Mouse (Mus musculus): ENCODE data around the gene Gm17657. TPM values are rescaled to one million over a fixed set of nuclear protein-coding genes. Genes with fewer than 3 reads are reported as not detected.
"Not testable (repeated sequence)": the region's sequence is repeated elsewhere in the genome, so short reads cannot be mapped to it uniquely, and the experiment has no call there.

Gm17657 gene
- total and polyA plus RNA-seq, 2 experiments from 2014 or later, result not detected

GRCm38 (mm10) chr17:29498028-29498427 lies 51.4 kb downstream of the Gm17657 start:
- DNase-seq (ENCODE audit: low spot score), result no peak
- Histone ChIP-seq H3K36me3 (ENCODE audit: insufficient read depth, low read length) (peaks cover 7% of the 10 kb centered on the region), H3K27me3 (ENCODE audit: insufficient read depth, low read length) (no peaks in the 10 kb centered on the region), H3K4me1 (ENCODE audit: insufficient read depth, low read length) (peaks cover 3% of the 10 kb centered on the region; the same call in 1 of the 2 replicates), H3K4me3 (ENCODE audit: low read depth, low read length) (no peak overlapping the region), H3K9ac (replicated peaks; ENCODE audit: low read length, poor library complexity, severe bottlenecking) (no peak overlapping the region), H3K4me2 (ENCODE audit: low read depth, low read length, poor library complexity, severe bottlenecking) (no peak overlapping the region), H3K9me3 (ENCODE audit: low read length) (no peaks in the 10 kb centered on the region), H3K27ac (ENCODE audit: low read depth, low read length) (no peak overlapping the region)
- WGBS, result 51% methylated on average over 4 of the region's 4 CpGs
- no peak for ATAC-seq (ENCODE audit: low FRiP score)
- TF ChIP-seq CTCF (IDR thresholded peaks at IDR 0.05), result no peak

GRCm38 (mm10) chr17:29497481-29497880 lies 52.0 kb downstream of the Gm17657 start:
- H3K27me3 ChIP-seq (ENCODE audit: insufficient read depth, low read length); H3K4me3 ChIP-seq (ENCODE audit: low read depth, low read length); H3K4me2 ChIP-seq (ENCODE audit: low read depth, low read length, poor library complexity, severe bottlenecking); DNase-seq (ENCODE audit: low spot score); H3K9me3 ChIP-seq (ENCODE audit: low read length); H3K27ac ChIP-seq (ENCODE audit: low read depth, low read length); H3K4me1 ChIP-seq (ENCODE audit: insufficient read depth, low read length); H3K36me3 ChIP-seq (ENCODE audit: insufficient read depth, low read length); ATAC-seq (ENCODE audit: low FRiP score); H3K9ac ChIP-seq (replicated peaks; ENCODE audit: low read length, poor library complexity, severe bottlenecking): not testable (repeated sequence)
- WGBS, result 65% methylated on average over 1 of the region's 1 CpGs

- DNase-seq (ENCODE audit: low spot score) (no peak), ATAC-seq (ENCODE audit: low FRiP score) (no peak)
- no peak overlapping the region for H3K9ac ChIP-seq (replicated peaks; ENCODE audit: low read length, poor library complexity, severe bottlenecking)
- H3K27ac ChIP-seq (ENCODE audit: low read depth, low read length), result no peak overlapping the region
- peaks cover 5% of the 10 kb centered on the region; the same call in 1 of the 2 replicates for H3K4me1 ChIP-seq (ENCODE audit: insufficient read depth, low read length)
- H3K9me3 ChIP-seq (ENCODE audit: low read length), result no peaks in the 10 kb centered on the region
- no peak overlapping the region for H3K4me3 ChIP-seq (ENCODE audit: low read depth, low read length)
- H3K4me2 ChIP-seq (ENCODE audit: low read depth, low read length, poor library complexity, severe bottlenecking), result no peak overlapping the region
- H3K27me3 ChIP-seq (ENCODE audit: insufficient read depth, low read length), result no peaks in the 10 kb centered on the region
- TF ChIP-seq CTCF (IDR thresholded peaks at IDR 0.05), result no peak
- 95% methylated on average over 3 of the region's 3 CpGs for WGBS
- H3K36me3 ChIP-seq (ENCODE audit: insufficient read depth, low read length), result peaks cover 7% of the 10 kb centered on the region
Measured at GRCm38 (mm10) chr17:29497071-29497354, 52.4 kb downstream of the Gm17657 start.

GRCm38 (mm10) chr17:29496211-29497070 lies 53.0 kb downstream of the Gm17657 start:
- no peaks in the 10 kb centered on the region for H3K27me3 ChIP-seq (ENCODE audit: insufficient read depth, low read length)
- no peak overlapping the region for H3K27ac ChIP-seq (ENCODE audit: low read depth, low read length)
- ATAC-seq (ENCODE audit: low FRiP score), result no peak
- no peaks in the 10 kb centered on the region for H3K9me3 ChIP-seq (ENCODE audit: low read length)
- H3K4me2 ChIP-seq (ENCODE audit: low read depth, low read length, poor library complexity, severe bottlenecking), result no peak overlapping the region
- TF ChIP-seq CTCF (IDR thresholded peaks at IDR 0.05), result no peak
- 69% methylated on average over 6 of the region's 6 CpGs for WGBS
- peaks cover 7% of the 10 kb centered on the region for H3K36me3 ChIP-seq (ENCODE audit: insufficient read depth, low read length)
- no peak overlapping the region for H3K4me3 ChIP-seq (ENCODE audit: low read depth, low read length)
- peaks cover 5% of the 10 kb centered on the region; the same call in 1 of the 2 replicates for H3K4me1 ChIP-seq (ENCODE audit: insufficient read depth, low read length)
- no peak overlapping the region for H3K9ac ChIP-seq (replicated peaks; ENCODE audit: low read length, poor library complexity, severe bottlenecking)
- DNase-seq (ENCODE audit: low spot score), result no peak

- no peak overlapping the region for H3K4me3 ChIP-seq (ENCODE audit: low read depth, low read length)
- H3K4me2 ChIP-seq (ENCODE audit: low read depth, low read length, poor library complexity, severe bottlenecking), result no peak overlapping the region
- no peak overlapping the region for H3K27ac ChIP-seq (ENCODE audit: low read depth, low read length)
- no peak for TF ChIP-seq CTCF (IDR thresholded peaks at IDR 0.05)
- DNase-seq (ENCODE audit: low spot score), result no peak
- 48% methylated on average over 7 of the region's 8 CpGs for WGBS
- peaks cover 7% of the 10 kb centered on the region for H3K36me3 ChIP-seq (ENCODE audit: insufficient read depth, low read length)
- no peak overlapping the region for H3K9ac ChIP-seq (replicated peaks; ENCODE audit: low read length, poor library complexity, severe bottlenecking)
- no peaks in the 10 kb centered on the region for H3K27me3 ChIP-seq (ENCODE audit: insufficient read depth, low read length)
- no peak for ATAC-seq (ENCODE audit: low FRiP score)
- H3K9me3 ChIP-seq (ENCODE audit: low read length), result no peaks in the 10 kb centered on the region
- peaks cover 5% of the 10 kb centered on the region; the same call in 1 of the 2 replicates for H3K4me1 ChIP-seq (ENCODE audit: insufficient read depth, low read length)
Measured at GRCm38 (mm10) chr17:29494732-29495076, 54.7 kb downstream of the Gm17657 start.

GRCm38 (mm10) chr17:29494062-29494731 lies 55.2 kb downstream of the Gm17657 start:
- Histone ChIP-seq H3K4me2 (ENCODE audit: low read depth, low read length, poor library complexity, severe bottlenecking) (no peak overlapping the region), H3K4me1 (ENCODE audit: insufficient read depth, low read length) (peaks cover 7% of the 10 kb centered on the region; the same call in 1 of the 2 replicates), H3K9me3 (ENCODE audit: low read length) (no peaks in the 10 kb centered on the region), H3K9ac (replicated peaks; ENCODE audit: low read length, poor library complexity, severe bottlenecking) (no peak overlapping the region), H3K4me3 (ENCODE audit: low read depth, low read length) (no peak overlapping the region), H3K36me3 (ENCODE audit: insufficient read depth, low read length) (peaks cover 7% of the 10 kb centered on the region), H3K27ac (ENCODE audit: low read depth, low read length) (no peak overlapping the region), H3K27me3 (ENCODE audit: insufficient read depth, low read length) (no peaks in the 10 kb centered on the region)
- DNase-seq (ENCODE audit: low spot score), result no peak
- 64% methylated on average over 10 of the region's 10 CpGs for WGBS
- no peak for ATAC-seq (ENCODE audit: low FRiP score)
- TF ChIP-seq CTCF (IDR thresholded peaks at IDR 0.05), result no peak

Data from midbrain, postnatal 0 days (tissue).